Mouse (Mus musculus): ENCODE data around the gene Ist1.

The Ist1 gene

DNA sequence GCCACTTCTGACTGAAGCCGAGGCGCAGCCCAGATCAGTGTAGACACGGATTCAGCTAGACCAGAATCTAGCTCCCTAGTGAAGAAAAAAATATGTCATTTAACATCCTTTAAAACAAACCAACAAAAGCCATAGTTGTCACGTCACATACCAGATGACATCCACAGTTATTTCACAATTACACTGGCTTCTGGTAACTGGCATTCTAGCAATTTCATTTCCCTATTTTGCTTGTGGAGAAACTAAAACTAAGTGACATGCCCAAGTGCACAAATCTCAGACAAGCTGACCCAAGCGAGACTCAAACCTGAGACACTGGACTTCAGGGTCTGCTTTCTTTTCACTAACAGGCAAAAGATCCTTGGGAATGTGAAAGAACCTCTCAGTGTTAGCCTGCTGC is 10.9 kb downstream of the Ist1 start:
- no peak for DNase-seq (ENCODE audit: low spot score)

DNA sequence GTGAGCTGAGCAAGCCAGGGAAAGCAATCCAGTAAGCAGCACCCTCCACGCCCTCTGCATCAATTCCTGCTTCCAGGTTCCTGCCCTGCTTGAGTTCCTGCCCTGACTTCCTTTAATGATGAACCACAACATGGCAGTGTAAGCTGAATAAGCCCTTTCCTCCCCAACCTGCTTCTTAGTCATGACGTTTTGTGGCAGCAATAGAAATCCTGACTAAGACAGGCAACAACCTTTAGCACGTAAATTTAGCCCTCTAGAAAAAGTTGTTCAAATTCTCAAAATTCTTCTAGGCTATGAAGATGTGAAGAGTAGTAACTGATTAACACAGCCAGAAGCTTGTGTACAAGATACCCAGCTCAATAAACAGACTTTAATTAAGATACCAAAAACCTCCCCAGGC is 11.5 kb downstream of the Ist1 start:
- no peak for DNase-seq (ENCODE audit: low spot score)

DNA sequence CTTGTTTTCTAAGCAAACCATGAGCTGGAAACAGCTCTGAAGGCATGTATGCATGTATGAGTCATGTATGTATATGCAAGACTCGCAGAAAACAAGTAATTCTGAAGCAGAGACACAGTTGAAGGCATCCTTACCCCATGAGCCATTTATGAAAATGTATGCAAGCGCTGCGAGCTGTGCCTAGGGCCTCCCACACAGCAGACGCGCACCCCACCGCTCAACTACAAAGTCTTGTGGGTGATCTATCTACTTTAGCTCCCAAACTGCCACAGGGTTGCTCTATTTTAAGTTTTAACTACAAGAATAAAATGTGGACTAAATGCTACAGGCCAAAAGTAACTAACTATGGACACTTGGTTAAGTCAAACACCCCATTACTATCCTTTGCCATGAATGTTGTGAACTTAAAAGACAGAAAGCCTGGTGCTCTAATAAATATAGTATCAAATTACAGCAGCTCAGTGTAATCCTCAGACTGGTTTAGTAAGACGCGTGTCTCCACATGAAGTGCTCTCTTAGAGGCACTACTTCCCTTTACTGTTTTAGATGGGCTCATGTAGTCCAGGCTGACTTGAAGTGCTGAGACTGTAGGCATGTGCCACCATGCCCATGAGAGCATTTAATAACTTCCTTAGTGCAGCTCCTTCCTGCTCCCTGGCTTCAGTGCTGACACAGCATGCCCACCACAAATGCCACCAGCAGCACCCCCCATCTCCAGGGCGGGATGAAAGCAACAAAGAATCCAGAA is 17.0 kb downstream of the Ist1 start:
- DNase-seq (ENCODE audit: low spot score): no peak

DNA sequence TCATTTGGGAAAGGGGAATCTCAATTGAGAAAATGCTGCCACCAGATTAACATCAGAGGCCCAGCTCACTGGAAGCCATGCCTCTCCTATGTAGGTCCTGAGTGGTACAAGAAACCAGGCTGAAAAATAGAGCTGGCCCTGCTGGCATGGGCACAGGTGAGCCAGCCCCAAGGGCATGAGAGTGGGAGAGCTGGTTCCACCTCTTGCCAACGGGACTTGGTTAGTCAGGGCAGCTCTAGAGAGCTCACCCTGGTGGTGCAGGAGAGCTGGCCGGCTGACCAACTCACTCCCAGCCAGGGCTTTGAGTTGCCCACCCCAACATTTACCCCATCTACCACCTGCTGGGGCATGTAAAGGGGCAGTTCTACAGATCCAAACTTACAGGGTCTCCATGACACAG is 19.5 kb downstream of the Ist1 start:
- DNase-seq (ENCODE audit: low spot score): no peak

DNA sequence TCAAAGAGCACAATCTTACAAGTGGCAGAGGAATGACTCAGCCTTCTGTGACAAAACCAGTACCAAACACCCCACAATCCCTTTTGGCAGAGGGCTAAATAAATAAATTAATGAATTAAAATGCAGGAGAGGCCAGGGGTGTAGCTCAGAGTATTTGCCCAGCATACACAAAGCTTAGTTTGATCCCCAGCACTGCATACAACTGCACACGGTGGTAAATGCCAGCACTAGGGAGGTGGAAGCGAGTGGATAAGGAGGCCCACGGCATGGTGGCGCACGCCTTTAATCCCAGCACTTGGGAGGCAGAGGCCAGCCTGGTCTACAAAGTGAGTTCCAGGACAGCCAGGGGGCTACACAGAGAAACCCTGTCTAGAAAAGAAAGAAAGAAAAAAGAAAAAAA is 20.4 kb downstream of the Ist1 start:
- no peak for DNase-seq (ENCODE audit: low spot score)

DNA sequence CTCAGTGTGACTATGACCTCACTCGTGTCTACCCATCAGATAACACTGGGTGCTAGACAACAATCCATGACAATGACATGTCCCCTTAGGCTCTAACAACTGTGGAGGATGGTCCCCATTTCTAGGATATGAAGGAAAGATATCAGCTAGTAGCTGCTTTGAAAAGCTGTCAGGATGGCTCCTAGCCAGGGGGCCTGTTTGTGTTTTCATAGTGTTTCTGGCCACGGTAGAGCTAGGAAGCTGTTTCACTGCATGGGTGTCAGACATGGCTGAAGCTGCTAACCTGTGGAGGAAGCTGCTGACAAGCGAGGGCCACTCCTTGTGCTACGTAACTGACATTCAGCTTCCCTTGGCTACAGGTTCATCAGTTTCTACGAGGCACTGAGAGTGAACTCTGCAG is 26.4 kb downstream of the Ist1 start:
- DNase-seq (ENCODE audit: low spot score): no peak

DNA sequence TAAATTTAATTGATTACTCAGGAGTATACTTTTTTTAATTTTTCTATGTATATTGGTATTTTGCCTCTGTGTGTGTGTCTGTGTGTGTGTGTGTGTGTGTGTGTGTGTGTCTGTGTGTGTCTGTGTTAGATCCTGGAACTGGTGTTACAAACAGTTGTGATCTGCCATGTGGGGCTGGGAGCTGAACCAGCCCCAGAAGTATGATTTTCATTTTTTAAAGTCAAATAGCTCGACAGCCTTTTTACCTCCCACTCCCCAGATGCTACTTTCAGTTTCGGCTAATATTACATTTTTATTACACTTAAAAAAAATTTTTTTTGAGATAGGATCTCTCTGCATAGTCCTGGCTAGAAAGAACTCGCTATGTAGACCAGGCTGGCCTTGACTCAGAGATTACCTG is 30.7 kb downstream of the Ist1 start:
- no peak for DNase-seq (ENCODE audit: low spot score)

DNA sequence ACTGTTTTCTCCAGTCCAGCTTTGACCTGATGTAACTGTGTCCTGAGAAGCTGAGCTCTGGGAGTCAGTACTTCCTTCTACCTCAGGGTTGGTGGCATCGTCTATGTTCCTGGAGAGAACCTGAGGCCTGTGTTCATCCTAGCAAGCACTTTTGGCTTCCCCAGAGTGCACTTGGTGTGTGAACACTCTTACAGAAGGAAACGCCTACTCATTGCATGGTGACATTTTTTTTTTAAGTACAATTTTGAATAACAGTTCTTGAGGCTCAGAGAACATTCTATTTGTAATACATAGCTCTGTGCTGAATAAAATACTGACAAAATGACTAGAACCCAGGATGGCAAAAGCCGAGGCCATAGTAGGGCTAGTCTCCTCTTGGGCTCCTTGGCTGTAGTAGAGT is 36.2 kb downstream of the Ist1 start:
- DNase-seq (ENCODE audit: low spot score): no peak

DNA sequence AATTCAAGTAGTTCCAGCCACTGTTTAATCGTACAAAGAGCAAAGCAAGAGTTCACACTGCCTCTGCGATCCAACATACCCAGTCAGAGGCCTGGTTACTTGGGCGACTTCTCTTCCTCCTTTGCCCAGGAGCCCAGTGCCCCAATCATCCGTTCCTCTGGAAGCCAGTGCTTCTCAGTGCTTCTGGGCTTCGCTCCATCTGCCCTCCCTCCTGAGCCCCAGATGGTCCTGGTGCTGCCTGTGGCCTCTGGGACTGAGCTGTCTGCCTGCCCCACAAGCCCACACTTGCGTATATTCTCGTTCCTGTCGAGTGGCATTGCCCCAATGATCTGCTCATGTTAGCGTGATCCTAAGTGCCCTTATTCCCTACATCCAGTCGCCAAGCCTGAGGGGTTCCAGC is 42.3 kb downstream of the Ist1 start:
- no peak for DNase-seq (ENCODE audit: low spot score)

DNA sequence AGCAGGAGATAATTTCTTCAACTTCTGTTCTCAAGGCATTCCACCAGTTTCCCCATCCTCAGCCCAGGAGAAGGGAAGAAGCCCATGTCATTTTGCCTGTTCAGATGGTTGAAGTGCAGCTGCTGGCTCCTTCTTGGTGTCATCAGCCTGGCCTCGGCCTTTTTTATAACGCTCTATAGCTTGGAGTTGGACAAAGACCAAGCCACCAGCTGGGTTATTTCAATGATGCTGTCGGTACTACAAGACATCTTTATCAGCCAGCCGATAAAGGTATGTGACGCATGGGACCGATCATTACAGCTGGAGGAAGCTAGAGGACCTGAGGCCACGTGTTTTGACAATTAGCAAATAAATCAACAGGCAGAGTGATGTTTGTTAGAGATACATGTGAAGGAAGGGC is 44.6 kb downstream of the Ist1 start:
- no peak for DNase-seq (ENCODE audit: low spot score)

DNA sequence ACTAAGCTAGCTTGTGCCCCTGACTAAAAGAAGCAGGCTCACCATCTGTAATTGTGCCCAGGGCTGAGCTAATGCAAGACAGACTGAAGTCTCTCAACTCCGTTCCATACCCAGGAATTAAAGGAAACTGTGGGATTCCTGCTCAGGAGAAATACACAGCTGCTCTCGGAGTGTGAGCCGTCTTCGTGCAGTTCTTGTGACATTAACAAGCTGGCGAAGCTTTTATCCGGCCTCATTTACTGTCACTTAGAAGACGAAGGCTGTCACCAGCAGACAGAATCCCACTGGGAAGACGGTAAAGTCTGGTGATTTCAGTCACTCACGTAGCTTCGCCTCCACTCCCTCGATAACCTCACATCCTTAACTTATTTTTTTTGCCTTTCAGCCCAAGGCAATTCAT is 45.7 kb downstream of the Ist1 start:
- no peak for DNase-seq (ENCODE audit: low spot score)

DNA sequence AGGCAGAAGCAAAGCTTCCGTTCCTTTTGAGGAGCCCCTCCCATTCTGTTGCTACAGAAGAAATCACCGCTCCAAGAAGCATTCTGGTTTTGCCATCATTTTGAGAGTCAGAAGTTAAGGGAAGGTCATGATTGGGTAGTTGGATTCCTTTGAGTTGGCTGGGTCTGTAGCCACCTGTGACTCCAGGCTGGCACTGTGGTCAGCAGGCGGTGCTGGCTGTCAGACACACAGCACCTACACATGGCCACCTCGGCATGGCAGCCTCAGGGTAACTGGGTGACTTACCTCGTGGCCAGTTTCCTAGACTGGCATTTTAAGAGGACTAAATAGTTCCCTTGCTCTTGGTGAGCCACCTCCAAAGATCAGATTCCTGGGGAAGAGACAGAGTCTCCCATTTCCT is 51.8 kb downstream of the Ist1 start:
- no peak for DNase-seq (ENCODE audit: low spot score)

DNA sequence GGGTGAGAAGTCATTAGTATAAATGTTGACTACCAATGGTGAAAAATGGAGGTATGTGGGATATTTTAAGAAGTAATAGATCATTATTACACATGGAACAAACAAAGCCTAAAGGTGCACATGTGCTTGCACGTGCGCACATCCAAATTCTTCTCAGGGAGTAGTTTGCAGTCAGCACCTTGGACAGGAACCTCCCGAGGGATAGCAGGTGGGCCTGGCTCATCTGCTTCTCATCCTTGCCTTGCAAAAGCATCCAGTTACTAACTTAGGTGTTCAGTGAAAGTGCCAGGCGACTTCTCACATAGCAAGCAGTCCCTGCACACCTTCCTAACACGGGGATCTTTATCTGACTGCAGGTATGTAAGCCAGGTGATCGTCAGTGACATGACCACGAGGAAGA is 52.6 kb downstream of the Ist1 start:
- no peak for DNase-seq (ENCODE audit: low spot score)

DNA sequence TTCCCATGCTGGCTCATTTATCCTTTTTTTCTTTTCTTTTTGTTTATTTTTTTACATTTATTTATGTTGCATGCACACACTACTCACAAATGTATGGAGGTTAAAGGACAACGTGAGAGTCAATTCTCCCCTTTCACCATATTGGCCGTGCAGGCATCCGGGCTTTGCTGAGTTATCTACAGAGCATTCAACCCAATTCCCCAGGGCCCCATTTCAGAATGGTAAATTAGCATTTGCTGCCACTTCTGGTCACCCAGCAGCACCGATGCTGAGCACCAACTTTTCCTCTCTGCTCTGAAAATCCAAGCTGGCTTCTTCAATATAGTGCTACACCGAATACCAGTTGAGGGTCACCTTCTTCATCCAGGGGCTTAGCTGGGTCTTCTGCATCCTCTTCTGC is 54.2 kb downstream of the Ist1 start:
- DNase-seq (ENCODE audit: low spot score): no peak

DNA sequence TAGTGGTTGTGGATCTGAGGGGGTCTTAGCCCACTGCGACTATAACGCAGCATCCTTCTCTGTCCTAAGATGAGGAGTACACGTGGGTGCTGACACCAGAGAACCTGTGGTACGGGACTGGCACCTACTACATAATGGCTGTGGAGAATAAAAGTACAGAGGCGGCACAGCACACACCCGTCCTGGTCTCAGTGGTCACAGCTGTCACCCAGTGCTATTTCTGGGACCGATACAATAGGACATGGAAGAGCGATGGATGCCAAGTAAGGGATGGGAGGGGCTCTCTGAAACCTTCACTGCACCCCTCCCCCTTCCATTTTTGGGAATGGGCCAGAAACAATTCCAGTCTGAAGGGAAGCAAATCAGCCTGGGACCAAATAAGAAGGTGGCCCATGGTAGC is 57.9 kb downstream of the Ist1 start:
- DNase-seq (ENCODE audit: low spot score): no peak

DNA sequence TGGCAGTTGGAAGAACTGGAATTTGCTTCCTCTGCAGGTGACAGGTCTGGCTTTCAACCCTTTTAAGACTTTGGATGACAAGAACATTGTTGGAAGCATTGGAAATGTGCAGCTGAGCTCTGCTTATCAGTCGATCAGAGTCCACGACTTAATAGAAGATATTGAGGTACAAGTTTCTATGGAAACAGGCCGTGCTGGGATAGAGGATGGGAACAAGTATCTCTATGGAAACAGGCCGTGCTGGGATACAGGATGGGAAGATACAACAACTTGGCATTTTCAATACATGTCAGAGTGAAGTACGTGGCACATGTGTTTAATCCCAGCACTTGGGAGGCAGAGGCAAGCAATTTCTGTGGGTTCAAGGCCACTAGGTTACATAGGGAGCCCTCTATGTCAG is 60.6 kb downstream of the Ist1 start:
- DNase-seq (ENCODE audit: low spot score): no peak

DNA sequence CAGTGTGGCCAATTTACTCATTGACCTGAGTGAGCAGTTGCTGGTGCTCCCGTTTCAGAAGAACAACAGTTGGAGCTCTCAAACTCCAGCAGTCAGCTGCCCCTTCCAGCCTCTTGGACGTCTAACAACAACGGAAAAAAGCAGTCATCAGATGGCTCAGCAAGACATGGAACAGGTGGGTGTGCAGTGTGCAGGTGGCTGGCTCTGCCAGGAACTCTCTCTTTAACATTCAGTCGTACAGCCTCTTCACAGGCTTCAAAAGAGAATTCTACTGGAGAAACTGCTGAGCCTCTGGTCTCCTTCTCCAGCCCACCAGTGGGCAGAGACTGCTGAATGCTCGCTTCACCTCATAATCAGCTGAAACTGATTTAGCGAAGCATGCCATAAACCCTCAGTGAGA is 64.4 kb downstream of the Ist1 start:
- DNase-seq (ENCODE audit: low spot score): no peak
